Mouse (Mus musculus): Measurements from ENCODE around the gene Capns2. TPM values are rescaled to one million over a fixed set of nuclear protein-coding genes. Genes with fewer than 3 reads are reported as not detected.

The Capns2 gene
- polyA plus RNA-seq, 1 experiment from 2014 or later, result 0.14 TPM

DNA sequence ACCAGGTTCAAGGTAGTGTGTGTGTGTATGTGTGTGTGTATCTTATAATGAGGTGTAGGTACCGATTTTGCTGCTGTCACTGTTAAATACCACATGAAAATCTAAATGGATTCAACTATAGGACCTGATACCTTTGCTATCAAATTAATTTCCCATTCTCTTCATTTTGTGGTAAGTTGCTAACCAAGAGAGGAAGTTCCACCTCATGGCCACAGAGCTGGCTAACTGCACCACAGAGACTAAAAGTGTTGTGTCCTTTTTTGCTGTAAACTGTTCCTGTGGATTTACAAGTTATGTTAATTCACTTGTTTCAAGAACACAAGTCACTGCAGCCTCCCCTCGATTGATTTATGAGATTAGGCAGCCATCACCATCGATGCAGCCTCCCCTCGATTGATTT lies 3.4 kb upstream of the Capns2 start:
- no peak for ATAC-seq (replicated peaks; ENCODE audit: extremely low read depth, insufficient read depth, low FRiP score)
- H3K27me3 ChIP-seq (ENCODE audit: control insufficient read depth, insufficient read depth, low read length), result no peaks in the 10 kb centered on the region
- no peak overlapping the region for H3K4me3 ChIP-seq (ENCODE audit: low read length)
- H3K9me3 ChIP-seq (replicated peaks; ENCODE audit: control insufficient read depth, low read length), result no peaks in the 10 kb centered on the region
- no peak overlapping the region for H3K27ac ChIP-seq (ENCODE audit: low read length)
- H3K4me1 ChIP-seq (ENCODE audit: control insufficient read depth, insufficient read depth, low read length), result no peaks in the 10 kb centered on the region
- WGBS, result 77% methylated on average over 4 of the region's 4 CpGs
- no peak overlapping the region for H3K9ac ChIP-seq (ENCODE audit: low read length)
- no peak overlapping the region for H3K4me2 ChIP-seq (ENCODE audit: low read depth, low read length)
- no peaks in the 10 kb centered on the region for H3K36me3 ChIP-seq (ENCODE audit: control insufficient read depth, insufficient read depth)

DNA sequence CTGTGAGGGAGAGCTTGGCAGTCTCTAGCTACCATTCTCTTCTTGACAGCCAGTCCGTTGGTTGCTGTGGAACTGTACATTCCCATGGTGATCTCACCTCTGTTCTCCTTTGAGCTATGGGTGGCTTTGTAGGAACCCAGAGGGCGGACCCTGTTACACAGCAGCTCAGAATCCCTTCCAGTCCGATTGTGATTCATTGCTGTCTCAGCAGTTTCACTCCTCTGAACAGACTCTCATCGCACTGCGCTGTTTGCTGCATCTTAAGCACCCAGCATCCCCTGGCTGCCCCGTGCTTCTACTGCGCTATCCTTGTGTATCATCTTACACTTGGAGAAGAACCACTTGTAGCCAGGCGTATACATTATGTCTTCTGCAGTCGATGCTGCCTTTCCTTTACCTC lies 1.6 kb upstream of the Capns2 start:
- Histone ChIP-seq H3K36me3 (ENCODE audit: control insufficient read depth, insufficient read depth) (no peaks in the 10 kb centered on the region), H3K4me2 (ENCODE audit: low read depth, low read length) (no peak overlapping the region), H3K9ac (ENCODE audit: low read length) (no peak overlapping the region), H3K27me3 (ENCODE audit: control insufficient read depth, insufficient read depth, low read length) (no peaks in the 10 kb centered on the region), H3K27ac (ENCODE audit: low read length) (no peak overlapping the region), H3K4me1 (ENCODE audit: control insufficient read depth, insufficient read depth, low read length) (no peaks in the 10 kb centered on the region), H3K4me3 (ENCODE audit: low read length) (no peak overlapping the region), H3K9me3 (replicated peaks; ENCODE audit: control insufficient read depth, low read length) (no peaks in the 10 kb centered on the region)
- ATAC-seq (replicated peaks; ENCODE audit: extremely low read depth, insufficient read depth, low FRiP score), result no peak
- WGBS, result 83% methylated on average over 9 of the region's 9 CpGs

DNA sequence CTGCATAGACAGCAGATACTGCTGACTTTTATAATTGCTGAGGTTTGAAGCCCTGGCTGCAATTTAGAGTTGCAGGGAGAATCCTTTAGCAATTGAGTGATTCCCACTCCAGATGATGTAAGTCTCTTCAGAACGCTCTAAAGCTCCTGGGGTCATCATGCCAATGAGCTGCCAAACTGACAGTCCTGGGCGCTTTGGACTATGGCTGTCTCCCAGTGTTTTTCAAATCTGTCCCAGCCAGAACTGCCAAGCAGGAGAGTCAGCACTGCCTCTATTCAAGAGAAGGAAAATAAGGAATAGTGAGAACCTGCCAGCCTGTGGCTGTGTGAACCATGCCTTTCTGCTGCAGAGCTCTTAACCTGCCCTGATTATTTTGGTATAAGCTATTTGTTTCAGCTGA lies 1.8 kb downstream of the Capns2 start:
- H3K4me2 ChIP-seq (ENCODE audit: low read depth, low read length), result no peak overlapping the region
- whole genome bisulfite sequencing, result 70% methylated on average over 2 of the region's 2 CpGs
- no peaks in the 10 kb centered on the region for H3K9me3 ChIP-seq (replicated peaks; ENCODE audit: control insufficient read depth, low read length)
- no peaks in the 10 kb centered on the region for H3K4me1 ChIP-seq (ENCODE audit: control insufficient read depth, insufficient read depth, low read length)
- H3K4me3 ChIP-seq (ENCODE audit: low read length), result no peak overlapping the region
- no peak for ATAC-seq (replicated peaks; ENCODE audit: extremely low read depth, insufficient read depth, low FRiP score)
- H3K36me3 ChIP-seq (ENCODE audit: control insufficient read depth, insufficient read depth), result no peaks in the 10 kb centered on the region
- no peak overlapping the region for H3K27ac ChIP-seq (ENCODE audit: low read length)
- H3K27me3 ChIP-seq (ENCODE audit: control insufficient read depth, insufficient read depth, low read length), result no peaks in the 10 kb centered on the region
- no peak overlapping the region for H3K9ac ChIP-seq (ENCODE audit: low read length)

DNA sequence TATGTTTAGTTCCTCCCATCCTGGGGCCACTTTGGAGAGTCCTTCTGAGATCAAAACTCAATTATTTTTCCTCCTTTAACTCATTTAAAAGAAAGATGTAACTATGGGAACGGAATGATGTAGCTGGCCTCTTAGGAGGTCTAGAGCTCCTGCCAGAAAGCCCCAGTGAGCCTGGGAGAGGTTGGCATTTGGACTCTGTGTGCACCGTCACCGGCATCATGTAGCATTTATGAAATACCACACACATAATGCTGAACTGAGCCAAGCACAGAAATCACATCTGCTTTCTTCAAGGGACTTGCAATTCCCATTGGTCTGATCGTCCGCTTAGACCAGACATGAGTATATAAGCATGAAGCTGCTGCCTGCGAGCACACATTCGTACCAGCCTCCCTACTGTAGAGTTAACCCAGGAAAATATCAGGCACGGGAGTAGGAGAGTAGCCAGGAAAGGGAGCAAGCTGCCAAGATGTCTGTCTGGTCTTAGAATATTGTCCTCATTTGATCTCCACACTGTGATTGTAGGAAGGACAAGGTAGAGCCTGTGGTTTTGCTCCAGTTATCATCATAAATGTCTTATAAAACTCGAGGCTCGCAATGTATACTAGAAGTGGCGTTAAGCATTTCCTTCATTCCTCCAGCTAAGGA lies 2.4 kb downstream of the Capns2 start:
- ATAC-seq (replicated peaks; ENCODE audit: extremely low read depth, insufficient read depth, low FRiP score), result no peak
- no peak overlapping the region for H3K9ac ChIP-seq (ENCODE audit: low read length)
- no peaks in the 10 kb centered on the region for H3K36me3 ChIP-seq (ENCODE audit: control insufficient read depth, insufficient read depth)
- 78% methylated on average over 11 of the region's 11 CpGs for WGBS
- H3K27ac ChIP-seq (ENCODE audit: low read length), result no peak overlapping the region
- no peaks in the 10 kb centered on the region for H3K9me3 ChIP-seq (replicated peaks; ENCODE audit: control insufficient read depth, low read length)
- H3K4me2 ChIP-seq (ENCODE audit: low read depth, low read length), result no peak overlapping the region
- H3K4me1 ChIP-seq (ENCODE audit: control insufficient read depth, insufficient read depth, low read length), result no peaks in the 10 kb centered on the region
- H3K4me3 ChIP-seq (ENCODE audit: low read length), result no peak overlapping the region
- H3K27me3 ChIP-seq (ENCODE audit: control insufficient read depth, insufficient read depth, low read length), result no peaks in the 10 kb centered on the region

DNA sequence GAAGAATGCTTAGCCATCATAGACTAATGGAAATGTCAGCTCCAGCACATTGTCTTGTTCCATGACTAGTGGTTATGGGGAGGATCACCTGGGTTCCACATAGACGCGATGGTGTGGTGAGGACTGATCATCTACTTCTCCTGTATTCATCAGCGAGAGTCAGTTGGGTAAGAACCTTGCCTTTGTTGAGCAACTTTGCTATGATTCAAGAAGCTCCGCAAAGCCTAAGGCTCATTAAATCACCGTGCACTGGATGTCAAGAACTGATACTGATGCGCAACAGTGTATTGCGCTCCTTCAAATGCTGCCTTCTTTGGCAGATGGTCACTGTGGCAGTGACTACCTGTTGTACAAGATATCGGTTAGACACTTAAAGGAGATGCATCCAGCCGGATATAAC lies 5.3 kb downstream of the Capns2 start:
- WGBS, result 91% methylated on average over 9 of the region's 9 CpGs
- ATAC-seq (replicated peaks; ENCODE audit: extremely low read depth, insufficient read depth, low FRiP score), result no peak

DNA sequence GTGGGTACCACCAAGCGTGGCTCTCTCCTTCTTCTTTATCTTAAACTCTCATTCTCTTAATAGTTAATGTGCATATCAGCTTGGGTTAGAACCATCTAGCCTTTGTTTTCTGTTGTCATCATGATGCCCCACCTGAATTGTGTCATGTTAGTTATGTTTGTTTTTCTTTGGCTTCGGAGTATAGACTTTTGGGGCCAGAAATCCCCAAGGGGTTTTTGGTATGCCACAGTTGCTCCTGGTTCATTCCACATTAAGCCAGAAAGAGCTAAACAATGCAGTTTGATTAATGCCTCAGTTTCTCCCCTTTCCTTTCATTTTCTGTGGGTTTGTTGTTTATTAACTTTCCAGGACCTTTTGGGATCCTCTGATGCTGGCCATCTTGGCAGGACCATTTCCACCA lies 7.2 kb downstream of the Capns2 start:
- Histone ChIP-seq H3K9me3 (replicated peaks; ENCODE audit: control insufficient read depth, low read length) (no peaks in the 10 kb centered on the region), H3K36me3 (ENCODE audit: control insufficient read depth, insufficient read depth) (no peaks in the 10 kb centered on the region), H3K9ac (ENCODE audit: low read length) (no peak overlapping the region), H3K4me1 (ENCODE audit: control insufficient read depth, insufficient read depth, low read length) (no peaks in the 10 kb centered on the region), H3K27ac (ENCODE audit: low read length) (no peak overlapping the region), H3K4me3 (ENCODE audit: low read length) (no peak overlapping the region), H3K4me2 (ENCODE audit: low read depth, low read length) (no peak overlapping the region), H3K27me3 (ENCODE audit: control insufficient read depth, insufficient read depth, low read length) (no peaks in the 10 kb centered on the region)
- WGBS, result 73% methylated on average over 2 of the region's 2 CpGs
- ATAC-seq (replicated peaks; ENCODE audit: extremely low read depth, insufficient read depth, low FRiP score), result no peak

More for the DNA sequence above, 5.3 kb downstream of the Capns2 start:
- H3K27ac ChIP-seq (ENCODE audit: low read length), result no peak overlapping the region
- no peak overlapping the region for H3K4me3 ChIP-seq (ENCODE audit: low read length)
- no peaks in the 10 kb centered on the region for H3K4me1 ChIP-seq (ENCODE audit: control insufficient read depth, insufficient read depth, low read length)
- H3K36me3 ChIP-seq (ENCODE audit: control insufficient read depth, insufficient read depth), result no peaks in the 10 kb centered on the region
- H3K27me3 ChIP-seq (ENCODE audit: control insufficient read depth, insufficient read depth, low read length), result no peaks in the 10 kb centered on the region
- H3K9ac ChIP-seq (ENCODE audit: low read length), result no peak overlapping the region
- no peak overlapping the region for H3K4me2 ChIP-seq (ENCODE audit: low read depth, low read length)
- no peaks in the 10 kb centered on the region for H3K9me3 ChIP-seq (replicated peaks; ENCODE audit: control insufficient read depth, low read length)

DNA sequence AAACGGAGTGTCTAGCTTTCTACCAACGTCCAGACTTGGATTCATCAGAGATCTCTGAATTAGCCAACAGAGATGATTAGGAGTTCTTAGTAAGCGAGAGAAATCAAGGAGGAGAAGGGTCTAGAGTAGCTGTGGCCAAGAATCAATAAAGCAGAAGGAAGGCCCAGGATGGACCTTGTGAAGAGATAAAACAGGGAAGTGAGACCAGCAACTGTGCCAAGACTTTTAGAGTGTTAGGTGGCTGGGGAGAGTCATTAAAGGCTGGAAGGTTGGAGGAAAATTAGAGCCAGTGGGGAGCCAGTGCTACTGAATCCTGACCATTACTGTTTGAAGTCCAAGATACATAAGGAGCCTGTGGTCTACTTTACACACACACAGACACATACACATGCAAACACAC lies 10.3 kb downstream of the Capns2 start:
- 74% methylated on average over 3 of the region's 3 CpGs for WGBS
- Histone ChIP-seq H3K9me3 (replicated peaks; ENCODE audit: control insufficient read depth, low read length) (no peaks in the 10 kb centered on the region), H3K4me3 (ENCODE audit: low read length) (no peak overlapping the region), H3K4me2 (ENCODE audit: low read depth, low read length) (no peak overlapping the region), H3K9ac (ENCODE audit: low read length) (no peak overlapping the region), H3K36me3 (ENCODE audit: control insufficient read depth, insufficient read depth) (no peaks in the 10 kb centered on the region), H3K27me3 (ENCODE audit: control insufficient read depth, insufficient read depth, low read length) (no peaks in the 10 kb centered on the region), H3K27ac (ENCODE audit: low read length) (no peak overlapping the region), H3K4me1 (ENCODE audit: control insufficient read depth, insufficient read depth, low read length) (no peaks in the 10 kb centered on the region)
- ATAC-seq (replicated peaks; ENCODE audit: extremely low read depth, insufficient read depth, low FRiP score), result no peak

DNA sequence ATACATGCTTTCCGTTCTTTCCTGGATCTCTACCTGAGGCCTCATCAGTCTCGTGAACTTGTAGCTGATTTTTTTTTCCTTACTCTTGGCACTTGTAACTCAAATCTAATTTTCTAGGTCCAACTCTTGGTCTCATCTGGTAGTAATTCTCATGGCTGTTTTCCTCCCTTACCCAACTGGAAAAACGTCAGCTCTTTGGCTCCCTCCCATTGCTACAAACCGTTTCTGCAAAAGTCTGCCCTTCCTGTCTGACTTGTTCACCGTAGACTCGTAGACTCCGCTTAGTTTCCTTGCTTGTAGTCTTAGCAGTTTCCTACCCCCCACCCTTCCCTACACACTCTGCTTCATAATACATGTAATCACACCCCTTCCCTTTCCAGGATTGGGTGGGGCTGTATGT lies 12.2 kb downstream of the Capns2 start:
- no peaks in the 10 kb centered on the region for H3K9me3 ChIP-seq (replicated peaks; ENCODE audit: control insufficient read depth, low read length)
- no peak overlapping the region for H3K9ac ChIP-seq (ENCODE audit: low read length)
- no peaks in the 10 kb centered on the region for H3K27me3 ChIP-seq (ENCODE audit: control insufficient read depth, insufficient read depth, low read length)
- ATAC-seq (replicated peaks; ENCODE audit: extremely low read depth, insufficient read depth, low FRiP score), result no peak
- H3K4me1 ChIP-seq (ENCODE audit: control insufficient read depth, insufficient read depth, low read length), result no peaks in the 10 kb centered on the region
- H3K36me3 ChIP-seq (ENCODE audit: control insufficient read depth, insufficient read depth), result no peaks in the 10 kb centered on the region
- no peak overlapping the region for H3K27ac ChIP-seq (ENCODE audit: low read length)
- H3K4me3 ChIP-seq (ENCODE audit: low read length), result no peak overlapping the region
- no peak overlapping the region for H3K4me2 ChIP-seq (ENCODE audit: low read depth, low read length)
- 74% methylated on average over 7 of the region's 7 CpGs for WGBS

DNA sequence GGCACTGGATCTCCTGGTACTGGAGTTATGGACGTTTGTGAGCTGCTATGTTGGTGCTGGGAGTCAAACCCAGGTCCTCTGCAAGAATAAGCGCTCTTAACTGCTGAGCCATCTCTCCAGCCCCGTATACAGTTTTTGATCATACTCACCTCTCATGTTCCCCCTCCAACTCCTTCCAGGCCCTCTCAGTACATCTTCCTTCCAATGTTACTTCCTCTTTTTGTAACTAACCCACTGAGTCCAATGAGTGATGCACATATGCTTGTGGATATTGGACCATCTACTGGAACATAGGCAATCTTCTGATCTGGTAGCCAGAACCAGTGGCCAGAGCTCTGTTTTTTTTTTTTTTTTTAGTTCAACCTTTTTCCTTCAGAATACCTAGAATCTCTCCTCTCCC lies 14.9 kb downstream of the Capns2 start:
- no peaks in the 10 kb centered on the region for H3K36me3 ChIP-seq (ENCODE audit: control insufficient read depth, insufficient read depth)
- no peaks in the 10 kb centered on the region for H3K4me1 ChIP-seq (ENCODE audit: control insufficient read depth, insufficient read depth, low read length)
- no peak overlapping the region for H3K27ac ChIP-seq (ENCODE audit: low read length)
- no peak overlapping the region for H3K4me2 ChIP-seq (ENCODE audit: low read depth, low read length)
- H3K27me3 ChIP-seq (ENCODE audit: control insufficient read depth, insufficient read depth, low read length), result no peaks in the 10 kb centered on the region
- H3K9me3 ChIP-seq (replicated peaks; ENCODE audit: control insufficient read depth, low read length), result no peaks in the 10 kb centered on the region
- WGBS, result 83% methylated on average over 3 of the region's 3 CpGs
- H3K9ac ChIP-seq (ENCODE audit: low read length), result no peak overlapping the region
- H3K4me3 ChIP-seq (ENCODE audit: low read length), result no peak overlapping the region
- ATAC-seq (replicated peaks; ENCODE audit: extremely low read depth, insufficient read depth, low FRiP score), result no peak

Measured in heart, embryonic 16.5 days (tissue).